Comparison of ENCODE assay signal across 8 mouse cellular contexts in genomic region chr12:112875225-112876013, GRCm38 (mm10). TPM values are rescaled to one million over a fixed set of nuclear protein-coding genes. Genes with fewer than 3 reads are reported as not detected.
DNase-seq lines count a peak whose midpoint lies in the region; ATAC-seq and TF ChIP-seq lines count a peak whose summit lies in the region.

No protein-coding gene starts in this region.

- no peak overlapping the region for H3K27ac ChIP-seq in hindbrain, embryonic 12.5 days
- peak overlapping the region; percentile 51 for H3K27ac ChIP-seq in lung, postnatal 0 days (ENCODE audit: low read length)

- peaks cover 26% of the 10 kb centered on the region for H3K4me1 ChIP-seq in hindbrain, embryonic 12.5 days
- H3K4me1 ChIP-seq in lung, postnatal 0 days (ENCODE audit: insufficient read depth, low read depth, low read length): peaks cover 25% of the 10 kb centered on the region

- peak; percentile 93 for TF ChIP-seq CTCF in lung, postnatal 0 days (IDR thresholded peaks at IDR 0.05)

- H3K9me3 ChIP-seq in hindbrain, embryonic 12.5 days (replicated peaks): no peaks in the 10 kb centered on the region
- no peaks in the 10 kb centered on the region for H3K9me3 ChIP-seq in lung, postnatal 0 days (ENCODE audit: low read length)

- DNase-seq in Muller cell, postnatal 12 days (ENCODE audit: inconsistent ontology term): peak; percentile 95
- DNase-seq in cerebellum, adult 9-10 months: peak; percentile 88
- peak; percentile 55 to 92 for DNase-seq in frontal cortex, adult 2 months (ENCODE audit: extremely low spot score in 1 of 2, low spot score in 1 of 2)
- DNase-seq in layer of hippocampus, postnatal 10 days (ENCODE audit: low spot score in 2 of 2): peak; percentile 93 to 94
- DNase-seq in lung, postnatal 0 days (ENCODE audit: low spot score): peak; percentile 93
- peak; percentile 78 for DNase-seq in ovary, postnatal 10 days (ENCODE audit: low spot score)
- DNase-seq in thymus, postnatal 0 days (ENCODE audit: low spot score): peak; percentile 86

- TF ChIP-seq EP300 in lung, postnatal 0 days (IDR thresholded peaks at IDR 0.05): no peak

- no peak overlapping the region for H3K4me2 ChIP-seq in hindbrain, embryonic 12.5 days (replicated peaks)
- H3K4me2 ChIP-seq in lung, postnatal 0 days (replicated peaks; ENCODE audit: low read depth, low read length): no peak overlapping the region

- 21% methylated on average over 16 of the region's 16 CpGs for WGBS in hindbrain, embryonic 12.5 days
- 23% methylated on average over 16 of the region's 16 CpGs for WGBS in lung, postnatal 0 days

- peaks cover 90% of the 10 kb centered on the region for H3K27me3 ChIP-seq in hindbrain, embryonic 12.5 days
- H3K27me3 ChIP-seq in lung, postnatal 0 days (replicated peaks; ENCODE audit: insufficient read depth, low read length): peaks cover 18% of the 10 kb centered on the region

- no peak overlapping the region for H3K4me3 ChIP-seq in hindbrain, embryonic 12.5 days
- H3K4me3 ChIP-seq in lung, postnatal 0 days (ENCODE audit: low read depth, low read length): no peak overlapping the region

- H3K36me3 ChIP-seq in hindbrain, embryonic 12.5 days: no peaks in the 10 kb centered on the region
- H3K36me3 ChIP-seq in lung, postnatal 0 days (ENCODE audit: insufficient read depth, low read length): no peaks in the 10 kb centered on the region

- no peak overlapping the region for H3K9ac ChIP-seq in hindbrain, embryonic 12.5 days
- H3K9ac ChIP-seq in lung, postnatal 0 days (replicated peaks; ENCODE audit: low read depth): no peak overlapping the region

- ATAC-seq in hindbrain, embryonic 12.5 days (ENCODE audit: low FRiP score): peak; percentile 52; the same call in 1 of the 2 replicates
- peak; percentile 63 for ATAC-seq in lung, postnatal 0 days

RNA-seq across cellular contexts. Expression of gene Gpr132, which starts 7.4 kb away (rescaled TPM):
- polyA plus RNA-seq in frontal cortex, adult 2 months (2012; rRNA removed): 0.10 and 0.15 TPM in 2 replicates
- not detected in 2 replicates for polyA plus RNA-seq in hindbrain, embryonic 12.5 days (2016; fragmentation: Nextera tagmentation; extraction: Ambion mirVana)
- total RNA-seq in layer of hippocampus, postnatal 10 days (2021): not detected
- polyA plus RNA-seq in lung, postnatal 0 days (2015; fragmentation: Nextera tagmentation; extraction: Ambion mirVana): 0.25 and 0.40 TPM in 2 replicates
- polyA plus RNA-seq in thymus, postnatal 0 days (2015; fragmentation: Nextera tagmentation; extraction: Ambion mirVana): 26.6 and 28.5 TPM in 2 replicates

RNA-seq across cellular contexts. Expression of gene Cdca4, which starts 46.2 kb away (rescaled TPM):
- polyA plus RNA-seq in frontal cortex, adult 2 months (2012; rRNA removed): 10.2 and 10.6 TPM in 2 replicates
- polyA plus RNA-seq in hindbrain, embryonic 12.5 days (2016; fragmentation: Nextera tagmentation; extraction: Ambion mirVana): 101 TPM in 2 replicates
- total RNA-seq in layer of hippocampus, postnatal 10 days (2021): 10 to 100 TPM in 1 of 2 experiments, 1 to 10 TPM in 1; 8.8 to 13.0 TPM
- 28.1 and 29.5 TPM in 2 replicates for polyA plus RNA-seq in lung, postnatal 0 days (2015; fragmentation: Nextera tagmentation; extraction: Ambion mirVana)
- 147 and 151 TPM in 2 replicates for polyA plus RNA-seq in thymus, postnatal 0 days (2015; fragmentation: Nextera tagmentation; extraction: Ambion mirVana)

RNA-seq across cellular contexts. Expression of gene Jag2, which starts 54.2 kb away (rescaled TPM):
- polyA plus RNA-seq in frontal cortex, adult 2 months (2012; rRNA removed): 43.0 and 48.3 TPM in 2 replicates
- polyA plus RNA-seq in hindbrain, embryonic 12.5 days (2016; fragmentation: Nextera tagmentation; extraction: Ambion mirVana): 9.4 and 10.3 TPM in 2 replicates
- 10 to 100 TPM; 51.6 to 66.5 TPM for total RNA-seq in layer of hippocampus, postnatal 10 days (2021)
- polyA plus RNA-seq in lung, postnatal 0 days (2015; fragmentation: Nextera tagmentation; extraction: Ambion mirVana): 6.0 and 7.7 TPM in 2 replicates
- polyA plus RNA-seq in thymus, postnatal 0 days (2015; fragmentation: Nextera tagmentation; extraction: Ambion mirVana): 8.3 and 10.2 TPM in 2 replicates

Comparison
In these comparisons a context has a peak if more than half of its experiments do, and no peak if none do; other contexts are left out.
1. RNA of gene Gpr132, which starts 7.4 kb away (polyA plus RNA-seq): 26.6 to 28.5 TPM in thymus, postnatal 0 days; 0.25 to 0.40 TPM in lung, postnatal 0 days, 0.10 to 0.15 TPM in frontal cortex, adult 2 months and not detected in hindbrain, embryonic 12.5 days; every median in the first group is over 10 times any median in the second.
2. Peak in every context shown above with its lines, with median percentiles within 50 percentile points of each other: DNase-seq.